Mouse (Mus musculus) hindbrain, embryonic 12.5 days (tissue): ENCODE data around the gene Ldlrad3. TPM values are rescaled to one million over a fixed set of nuclear protein-coding genes. Genes with fewer than 3 reads are reported as not detected.

Experiments
- ATAC-seq: fragments of 200-750 bp; cut with Nextera tagmentation; 2 replicates; pipeline ENCODE4 v1.8.0; 2017; ENCODE audit warnings: moderate TSS enrichment; ENCODE audit not compliant: low FRiP score
- H3K27ac ChIP-seq: fragments of 300-500 bp; sonication (generic); 2 replicates; pipeline ENCODE4 v1.5.1; 2016; ENCODE audit warnings: mild to moderate bottlenecking
- H3K27me3 ChIP-seq: fragments of 300-500 bp; sonication (generic); 2 replicates; pipeline ENCODE4 v1.6.1; 2016; ENCODE audit warnings: mild to moderate bottlenecking
- H3K36me3 ChIP-seq: fragments of 300-500 bp; sonication (generic); 2 replicates; pipeline ENCODE4 v1.6.1; 2016; ENCODE audit warnings: mild to moderate bottlenecking
- H3K4me1 ChIP-seq: fragments of 300-500 bp; sonication (generic); 2 replicates; pipeline ENCODE4 v1.6.1; 2016
- H3K4me2 ChIP-seq: fragments of 300-500 bp; sonication (generic); replicated peaks from 2 replicates; pipeline ENCODE4 v1.6.1; 2016; ENCODE audit warnings: mild to moderate bottlenecking
- H3K4me3 ChIP-seq: fragments of 300-500 bp; sonication (generic); 2 replicates; pipeline ENCODE4 v1.5.1; 2016; ENCODE audit warnings: mild to moderate bottlenecking
- H3K9ac ChIP-seq: fragments of 300-500 bp; sonication (generic); 2 replicates; pipeline ENCODE4 v1.6.1; 2016; ENCODE audit warnings: mild to moderate bottlenecking, moderate library complexity
- H3K9me3 ChIP-seq: fragments of 300-500 bp; sonication (generic); replicated peaks from 2 replicates; pipeline ENCODE4 v1.6.1; 2016; ENCODE audit warnings: mild to moderate bottlenecking
- WGBS: fragments of 180-500 bp; shearing (Covaris S2); methylation state at CpG from one replicate; pipeline ENCODE4 v1.1.7; 2016; 5-methylcytosine and 5-hydroxymethylcytosine counted together
- polyA plus RNA-seq: library from polyadenylated mRNA; unstranded; fragments of >200 nt; fragmentation: Nextera tagmentation; extraction: Ambion mirVana; gene quantifications from 2 replicates; pipeline ENCODE4 v1.2.1, GENCODE M21; 2016

The Ldlrad3 gene
- polyA plus RNA-seq, 1 experiment from 2014 or later, result 54.9 TPM

GRCm38 (mm10) chr2:101991726-101992125, 194.5 kb downstream of the Ldlrad3 start:
- Histone ChIP-seq H3K4me3 (no peak overlapping the region), H3K36me3 (no peaks in the 10 kb centered on the region), H3K9ac (no peak overlapping the region), H3K4me2 (no peak overlapping the region), H3K27me3 (no peaks in the 10 kb centered on the region), H3K4me1 (peaks cover 10% of the 10 kb centered on the region), H3K9me3 (no peaks in the 10 kb centered on the region), H3K27ac (no peak overlapping the region)
- no peak for ATAC-seq
- WGBS, result 89% methylated on average over 2 of the region's 2 CpGs

- Histone ChIP-seq H3K4me1 (peaks cover 31% of the 10 kb centered on the region), H3K4me3 (no peak overlapping the region), H3K4me2 (no peak overlapping the region), H3K36me3 (no peaks in the 10 kb centered on the region), H3K27ac (no peak overlapping the region), H3K27me3 (no peaks in the 10 kb centered on the region), H3K9ac (no peak overlapping the region), H3K9me3 (no peaks in the 10 kb centered on the region)
- ATAC-seq, result no peak
- WGBS, result 73% methylated on average over 3 of the region's 3 CpGs
Measured at GRCm38 (mm10) chr2:101986344-101987087, 199.7 kb downstream of the Ldlrad3 start.

GRCm38 (mm10) chr2:101983853-101984543, 202.2 kb downstream of the Ldlrad3 start:
- ATAC-seq, result no peak
- no peak overlapping the region for H3K4me2 ChIP-seq
- H3K27me3 ChIP-seq, result no peaks in the 10 kb centered on the region
- H3K4me1 ChIP-seq, result peaks cover 54% of the 10 kb centered on the region
- no peak overlapping the region for H3K9ac ChIP-seq
- no peak overlapping the region for H3K27ac ChIP-seq
- H3K9me3 ChIP-seq, result no peaks in the 10 kb centered on the region
- H3K36me3 ChIP-seq, result no peaks in the 10 kb centered on the region
- 86% methylated on average over 9 of the region's 9 CpGs for WGBS
- H3K4me3 ChIP-seq, result no peak overlapping the region

DNA sequence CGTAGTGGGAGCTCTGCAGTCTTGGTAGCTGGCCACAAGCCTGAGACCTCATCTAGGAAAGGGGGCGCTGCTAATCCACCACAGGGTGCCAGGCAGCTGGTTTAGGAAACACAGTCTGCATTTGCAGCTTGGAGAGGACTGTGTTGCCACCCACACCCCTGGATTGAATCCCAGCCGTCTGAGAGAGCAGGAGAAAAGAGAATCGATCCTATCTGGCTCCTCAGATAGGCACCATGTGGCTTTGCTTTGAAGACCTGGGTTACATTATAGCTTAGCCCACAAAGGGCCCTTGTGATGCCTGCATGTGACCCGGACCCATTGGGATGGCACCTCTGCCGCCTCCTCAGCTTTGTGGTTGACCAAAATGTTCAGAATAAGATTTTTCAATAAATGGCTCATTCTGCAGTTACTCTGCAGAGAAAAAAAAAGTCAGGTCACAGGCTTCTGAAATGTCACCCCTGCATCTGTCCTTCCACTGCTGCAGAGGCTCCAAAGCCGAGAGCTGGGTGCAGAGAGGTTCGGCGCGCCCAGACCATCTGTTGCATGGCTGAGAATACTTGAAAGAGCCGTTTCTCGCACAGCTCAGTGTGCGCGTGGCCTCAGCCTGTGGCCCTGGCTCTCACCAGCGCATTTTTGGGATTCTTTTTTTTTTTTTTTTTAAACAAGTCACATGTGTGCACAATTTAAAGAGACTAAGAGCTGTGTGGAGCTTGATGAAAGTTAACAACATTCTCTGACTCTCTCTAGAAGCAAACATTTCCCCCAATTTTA, 202.9 kb downstream of the Ldlrad3 start:
- H3K4me1 ChIP-seq, result peaks cover 60% of the 10 kb centered on the region
- 29% methylated on average over 15 of the region's 15 CpGs for WGBS
- no peak for ATAC-seq
- peak overlapping the region; percentile 52; the same call in 1 of the 2 replicates for H3K27ac ChIP-seq
- no peak overlapping the region for H3K4me2 ChIP-seq
- H3K4me3 ChIP-seq, result no peak overlapping the region
- no peaks in the 10 kb centered on the region for H3K36me3 ChIP-seq
- H3K9ac ChIP-seq, result no peak overlapping the region
- no peaks in the 10 kb centered on the region for H3K27me3 ChIP-seq
- no peaks in the 10 kb centered on the region for H3K9me3 ChIP-seq

- Histone ChIP-seq H3K36me3 (no peaks in the 10 kb centered on the region), H3K27me3 (no peaks in the 10 kb centered on the region), H3K4me2 (no peak overlapping the region), H3K9ac (no peak overlapping the region), H3K27ac (no peak overlapping the region), H3K4me3 (no peak overlapping the region), H3K4me1 (peaks cover 64% of the 10 kb centered on the region), H3K9me3 (no peaks in the 10 kb centered on the region)
- 86% methylated on average over 6 of the region's 6 CpGs for WGBS
- no peak for ATAC-seq
Measured at GRCm38 (mm10) chr2:101981964-101982498, 204.2 kb downstream of the Ldlrad3 start.

- Histone ChIP-seq H3K9me3 (no peaks in the 10 kb centered on the region), H3K36me3 (no peaks in the 10 kb centered on the region), H3K4me1 (peaks cover 70% of the 10 kb centered on the region), H3K27ac (peak overlapping the region; percentile 93; the same call in 1 of the 2 replicates), H3K4me3 (no peak overlapping the region), H3K9ac (no peak overlapping the region), H3K27me3 (no peaks in the 10 kb centered on the region), H3K4me2 (no peak overlapping the region)
- ATAC-seq, result no peak
- WGBS, result 73% methylated on average over 2 of the region's 2 CpGs
Measured at GRCm38 (mm10) chr2:101981211-101981610, 205.0 kb downstream of the Ldlrad3 start.

- ATAC-seq, result no peak
- Histone ChIP-seq H3K4me3 (no peak overlapping the region), H3K9ac (no peak overlapping the region), H3K9me3 (no peaks in the 10 kb centered on the region), H3K27me3 (no peaks in the 10 kb centered on the region), H3K27ac (peak overlapping the region; percentile 93), H3K36me3 (no peaks in the 10 kb centered on the region), H3K4me2 (no peak overlapping the region), H3K4me1 (peaks cover 69% of the 10 kb centered on the region)
- WGBS, result 55% methylated on average over 8 of the region's 8 CpGs
Measured at GRCm38 (mm10) chr2:101980456-101980947, 205.7 kb downstream of the Ldlrad3 start.

DNA sequence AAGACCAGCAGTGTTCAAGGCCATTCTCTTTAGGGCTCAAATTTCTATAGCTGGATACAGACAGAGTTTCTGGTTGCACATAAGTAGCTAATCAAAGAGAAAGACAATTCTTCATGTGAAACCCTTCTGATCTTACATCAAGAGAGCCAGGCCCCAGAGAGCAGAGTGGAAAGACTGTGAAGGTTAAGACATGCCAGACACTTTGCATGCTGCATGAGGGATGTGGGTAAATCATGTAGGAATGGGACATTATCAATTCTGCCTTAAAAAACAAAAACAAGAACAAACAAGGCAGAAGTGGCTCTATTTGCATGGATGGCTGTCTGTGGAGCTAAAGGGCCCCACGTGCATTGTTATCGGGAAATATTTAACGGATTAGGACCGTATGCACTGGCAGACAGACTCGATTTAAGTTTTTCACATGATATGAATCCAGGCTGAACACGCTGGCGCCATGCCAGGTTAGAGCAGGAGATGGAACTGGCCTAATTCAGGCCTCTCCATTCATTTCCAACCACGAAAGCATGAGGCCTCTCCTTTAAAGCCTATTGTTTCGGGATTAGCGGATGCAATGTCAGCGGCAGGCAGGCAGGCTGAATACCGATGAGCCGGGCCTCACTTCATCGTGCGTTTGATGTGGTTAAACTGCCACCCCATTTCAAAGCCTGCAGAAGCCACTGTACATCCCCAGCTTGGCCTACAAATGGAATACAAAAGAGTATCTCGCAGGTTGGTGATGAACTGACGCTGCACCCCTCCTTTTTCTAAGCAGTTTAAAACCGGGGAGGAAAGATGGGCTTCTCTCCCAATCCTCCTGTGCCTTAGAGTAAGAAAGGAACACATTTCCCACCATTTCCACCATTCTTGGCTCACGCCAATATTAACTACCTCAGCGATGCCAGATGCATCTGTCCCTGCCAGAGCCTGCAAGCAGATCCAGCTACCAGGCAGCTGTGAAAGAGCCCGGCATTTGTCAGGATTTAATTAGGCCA, 207.4 kb downstream of the Ldlrad3 start:
- Histone ChIP-seq H3K4me3 (no peak overlapping the region), H3K4me2 (0 out of 2 replicates have a peak overlapping the region, but pooled peaks have one; percentile 16), H3K36me3 (no peaks in the 10 kb centered on the region), H3K27me3 (no peaks in the 10 kb centered on the region), H3K9me3 (no peaks in the 10 kb centered on the region), H3K9ac (peak overlapping the region; percentile 23; the same call in 1 of the 2 replicates), H3K4me1 (peaks cover 64% of the 10 kb centered on the region), H3K27ac (peak overlapping the region; percentile 93)
- peak; percentile 84 for ATAC-seq
- 10% methylated on average over 21 of the region's 21 CpGs for WGBS

DNA sequence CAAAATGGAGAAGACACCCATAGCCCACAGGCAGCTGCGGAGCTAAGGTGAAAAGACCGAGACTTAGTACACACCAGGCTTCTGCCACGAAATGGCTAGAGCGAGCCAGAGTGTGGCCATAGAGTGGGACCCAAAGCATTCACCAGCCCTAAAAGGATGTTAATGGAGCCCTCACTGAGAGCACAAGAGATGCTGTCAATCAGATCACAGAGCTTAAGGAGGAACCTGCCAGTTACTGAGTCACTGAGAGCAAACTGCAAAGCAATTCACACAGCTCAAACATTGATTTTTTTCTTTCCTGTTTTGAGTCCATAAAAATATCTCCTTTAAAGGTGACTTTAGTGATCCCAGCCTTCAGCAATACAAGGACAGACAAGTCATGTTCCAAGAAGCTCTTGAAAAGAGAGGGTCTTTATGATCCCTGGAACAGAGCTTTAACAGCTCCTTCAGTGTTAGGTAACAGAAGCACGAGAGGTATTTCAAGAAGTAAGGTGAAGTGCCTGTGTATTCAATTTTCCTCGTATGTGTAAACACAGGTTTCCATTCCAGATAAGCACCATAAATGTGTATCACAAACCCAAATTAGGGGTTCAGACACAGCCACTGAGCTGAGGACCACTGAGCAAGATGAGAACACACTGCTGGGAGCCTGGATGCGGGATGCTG, 209.7 kb downstream of the Ldlrad3 start:
- no peak overlapping the region for H3K4me2 ChIP-seq
- no peaks in the 10 kb centered on the region for H3K9me3 ChIP-seq
- no peaks in the 10 kb centered on the region for H3K36me3 ChIP-seq
- ATAC-seq, result no peak
- WGBS, result 68% methylated on average over 7 of the region's 7 CpGs
- peak overlapping the region; percentile 48; the same call in 1 of the 2 replicates for H3K27ac ChIP-seq
- H3K9ac ChIP-seq, result no peak overlapping the region
- no peak overlapping the region for H3K4me3 ChIP-seq
- H3K4me1 ChIP-seq, result peaks cover 54% of the 10 kb centered on the region
- no peaks in the 10 kb centered on the region for H3K27me3 ChIP-seq

DNA sequence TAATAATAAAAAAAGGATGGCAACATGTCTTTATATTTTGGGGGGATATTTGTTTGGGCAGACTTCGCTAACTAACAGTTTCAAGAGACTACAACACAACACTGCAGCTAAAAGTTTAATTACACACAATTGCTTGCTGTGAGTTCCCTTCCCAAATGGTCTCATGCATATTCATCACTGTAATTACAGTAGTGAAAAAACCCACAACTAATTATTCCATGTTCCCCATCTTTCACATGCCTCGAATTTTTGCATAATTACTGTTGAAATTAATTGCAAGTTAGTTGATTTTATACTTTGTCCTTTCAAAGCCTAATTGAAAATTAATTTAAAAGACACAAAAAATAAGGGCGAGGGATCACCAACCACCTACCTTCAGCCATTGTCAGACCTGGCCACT, 212.4 kb downstream of the Ldlrad3 start:
- Histone ChIP-seq H3K4me2 (no peak overlapping the region), H3K27me3 (no peaks in the 10 kb centered on the region), H3K36me3 (no peaks in the 10 kb centered on the region), H3K9me3 (no peaks in the 10 kb centered on the region), H3K4me3 (no peak overlapping the region), H3K9ac (no peak overlapping the region), H3K4me1 (peaks cover 41% of the 10 kb centered on the region), H3K27ac (no peak overlapping the region)
- 78% methylated on average over 3 of the region's 3 CpGs for WGBS
- no peak for ATAC-seq

DNA sequence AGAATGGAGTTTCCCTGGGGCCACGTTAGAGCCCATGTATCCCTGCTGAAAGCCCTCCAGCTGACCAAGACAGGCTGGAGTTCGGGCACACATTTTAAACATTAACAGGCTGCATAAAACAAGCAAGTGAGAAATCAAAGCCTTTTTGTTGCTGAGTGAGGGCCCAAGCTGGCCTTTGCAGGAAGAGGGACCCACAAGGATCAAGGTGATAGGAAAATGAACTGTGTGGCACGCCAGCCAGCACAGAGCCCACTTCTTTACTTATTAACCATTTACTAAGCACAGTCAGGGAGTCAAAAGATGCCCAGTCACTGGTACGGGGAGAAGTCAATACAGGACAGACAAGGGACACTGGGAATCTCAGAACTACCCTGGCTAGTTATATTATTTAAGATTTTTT, 218.6 kb downstream of the Ldlrad3 start:
- Histone ChIP-seq H3K27ac (peak overlapping the region; percentile 76), H3K9me3 (no peaks in the 10 kb centered on the region), H3K36me3 (no peaks in the 10 kb centered on the region), H3K9ac (no peak overlapping the region), H3K4me1 (peaks cover 61% of the 10 kb centered on the region), H3K27me3 (no peaks in the 10 kb centered on the region), H3K4me2 (no peak overlapping the region), H3K4me3 (no peak overlapping the region)
- WGBS, result 11% methylated on average over 4 of the region's 4 CpGs
- no peak for ATAC-seq
